Mouse (Mus musculus) left cerebral cortex, postnatal 36 days (tissue): ENCODE data around the gene Lrsam1. TPM values are rescaled to one million over a fixed set of nuclear protein-coding genes. Genes with fewer than 3 reads are reported as not detected.

Source experiments
- DNase-seq, 2 experiments: peaks; one replicate each; pipeline ENCODE4 v3.0.0; 2021 to 2022; ENCODE audit warnings: low spot score in 2 of 2, mixed read lengths in 1 of 2
- intact Hi-C: fragments of 180-260 bp; cut with DNase I; formaldehyde crosslinking; loops from one replicate; pipeline ENCODE4 v1.15.1; 2025
- total RNA-seq, 2 experiments: library from RNA; stranded (reverse); gene quantifications; 2 replicates each; pipeline ENCODE4 v1.2.3; 2021

The Lrsam1 gene
- total RNA-seq, 2 experiments from 2014 or later: 34.7 to 36.2 TPM

GRCm38 (mm10) chr2:32907442-32907841, 54.0 kb downstream of the Lrsam1 start:
- intact Hi-C loops: no loop called here
- DNase-seq: no peak

DNA sequence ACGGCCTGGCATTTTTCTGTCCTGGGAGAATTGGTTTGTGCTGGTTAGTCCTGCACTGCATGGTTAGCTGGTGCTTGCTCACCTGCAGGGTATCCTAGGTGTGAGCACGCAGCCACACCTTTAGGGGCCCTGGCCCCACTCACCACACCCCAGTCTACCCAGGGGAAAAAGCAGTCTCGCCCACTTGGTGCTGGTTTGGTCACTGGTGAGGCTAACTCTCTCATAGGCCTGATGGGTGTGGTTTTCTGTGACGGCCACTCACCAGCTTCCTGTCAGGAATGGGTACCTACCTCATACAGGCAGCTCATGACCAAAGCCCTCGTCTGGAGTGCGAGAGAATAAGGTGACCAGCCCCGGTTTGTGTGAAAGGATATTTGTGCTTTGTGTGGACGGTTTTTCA, 56.1 kb downstream of the Lrsam1 start:
- intact Hi-C loops: no loop called here
- no peak for DNase-seq

- DNase-seq: no peak
- intact Hi-C loops: no loop called here
These were observed 56.8 kb downstream of the Lrsam1 start for GRCm38 (mm10) chr2:32904637-32905036.

DNA sequence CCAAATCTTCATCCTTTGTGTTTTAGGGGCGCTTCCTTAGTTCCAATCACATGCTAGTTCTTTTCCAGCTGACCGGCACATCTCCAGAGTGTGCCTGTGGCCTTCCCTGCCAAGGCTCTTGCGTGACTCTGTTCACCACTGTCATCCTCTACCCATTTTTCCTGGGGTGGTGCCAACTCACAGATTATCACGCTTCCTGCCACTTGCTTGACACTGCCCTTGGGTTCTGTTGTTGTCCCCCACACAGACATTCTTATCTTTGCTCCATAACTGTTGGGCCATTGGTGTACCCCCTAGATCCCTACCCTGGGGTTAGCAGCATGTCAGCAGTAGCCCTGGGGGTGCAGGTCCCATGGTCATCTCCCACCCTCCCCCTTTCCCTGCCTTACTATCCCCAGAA, 57.9 kb downstream of the Lrsam1 start:
- no peak for DNase-seq
- intact Hi-C loops: no loop called here

DNA sequence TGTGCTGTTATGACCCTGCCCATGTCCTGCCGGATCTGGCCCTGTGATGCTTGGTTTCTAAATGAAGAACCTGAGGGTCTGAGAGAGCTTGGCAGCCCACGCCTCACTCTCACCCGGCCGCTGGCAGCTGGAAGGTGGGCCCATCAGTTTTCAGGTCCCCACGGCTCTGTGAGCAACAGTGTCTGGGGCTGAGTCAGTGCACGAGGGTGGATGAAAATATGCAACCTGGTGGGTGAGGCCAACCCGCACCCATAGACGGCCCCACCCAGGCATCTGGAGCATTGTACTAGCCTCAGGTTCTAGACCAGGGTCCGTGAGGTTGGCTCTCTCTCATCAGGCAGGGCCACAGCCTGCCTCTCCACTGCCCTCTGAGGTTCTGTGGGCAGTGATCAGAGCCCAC, 59.3 kb downstream of the Lrsam1 start:
- DNase-seq: no peak
- intact Hi-C loops: no loop called here

- no peak for DNase-seq
These were observed 62.4 kb downstream of the Lrsam1 start for GRCm38 (mm10) chr2:32898983-32899382.

DNA sequence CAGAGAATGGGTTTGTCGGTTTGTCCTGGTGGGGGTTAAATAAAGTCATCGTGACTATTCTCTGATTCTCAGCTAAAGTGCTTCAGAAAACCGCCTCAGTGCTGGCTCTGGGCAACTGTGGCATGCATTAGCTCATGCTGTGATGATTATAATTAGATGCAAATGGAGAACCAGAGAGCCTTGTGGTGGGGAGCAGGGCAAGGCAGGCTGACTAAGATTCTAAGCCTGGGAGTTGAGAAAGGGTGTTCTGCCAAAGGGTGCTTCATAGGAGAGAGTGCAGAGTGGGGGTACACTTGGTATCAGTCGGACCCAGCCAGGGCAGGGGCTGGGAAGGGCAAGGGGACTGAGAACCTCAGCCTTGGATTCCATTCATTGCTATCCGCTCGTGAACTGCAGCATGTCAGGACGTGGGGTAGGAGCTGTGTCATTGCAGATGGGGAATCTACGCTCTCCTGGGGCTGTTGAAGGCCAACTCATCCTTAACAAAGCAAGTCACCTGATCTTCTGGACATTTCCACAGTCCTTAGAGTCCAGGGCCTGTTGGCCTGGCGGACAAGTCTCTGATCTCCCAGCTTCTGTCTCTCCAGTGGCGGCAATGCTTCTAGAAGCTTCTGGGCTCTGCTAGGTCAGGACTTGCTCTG, 64.8 kb downstream of the Lrsam1 start:
- DNase-seq: no peak
- intact Hi-C loops: no loop called here

More at GRCm38 (mm10) chr2:32898983-32899382, 62.4 kb downstream of the Lrsam1 start:
- intact Hi-C loops: no loop called here

GRCm38 (mm10) chr2:32895606-32896106, 65.8 kb downstream of the Lrsam1 start:
- DNase-seq: no peak
- intact Hi-C loops: no loop called here

GRCm38 (mm10) chr2:32894097-32894496, 67.3 kb downstream of the Lrsam1 start:
- intact Hi-C loops: no loop called here

GRCm38 (mm10) chr2:32892490-32892889, 68.9 kb downstream of the Lrsam1 start:
- intact Hi-C loops: no loop called here
- DNase-seq: no peak

More at GRCm38 (mm10) chr2:32894097-32894496, 67.3 kb downstream of the Lrsam1 start:
- no peak for DNase-seq

GRCm38 (mm10) chr2:32891278-32891677, 70.1 kb downstream of the Lrsam1 start:
- intact Hi-C loops: no loop called here
- DNase-seq: no peak

DNA sequence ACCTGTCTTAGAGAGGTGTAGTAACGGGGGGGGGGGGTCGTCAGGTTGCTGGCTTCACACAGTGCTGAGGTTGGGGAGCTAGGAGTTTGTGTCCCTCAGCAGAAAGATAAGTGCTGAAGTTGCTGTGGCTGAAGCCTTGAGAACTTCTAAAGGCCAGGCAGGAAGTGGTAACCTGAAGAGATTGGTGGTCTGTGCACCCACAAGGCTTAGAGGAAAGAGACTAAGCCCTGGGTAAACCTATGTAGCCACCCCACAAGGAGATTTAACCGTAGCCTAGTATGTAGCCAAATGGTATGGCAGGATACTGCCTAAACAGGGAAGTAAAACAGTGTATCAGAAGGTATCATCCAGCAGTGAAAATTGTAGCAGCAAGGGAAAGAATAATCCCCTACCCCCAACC, 71.1 kb downstream of the Lrsam1 start:
- intact Hi-C loops: no loop called here
- no peak for DNase-seq

GRCm38 (mm10) chr2:32888551-32888950, 72.9 kb downstream of the Lrsam1 start:
- intact Hi-C loops: no loop called here
- no peak for DNase-seq

DNA sequence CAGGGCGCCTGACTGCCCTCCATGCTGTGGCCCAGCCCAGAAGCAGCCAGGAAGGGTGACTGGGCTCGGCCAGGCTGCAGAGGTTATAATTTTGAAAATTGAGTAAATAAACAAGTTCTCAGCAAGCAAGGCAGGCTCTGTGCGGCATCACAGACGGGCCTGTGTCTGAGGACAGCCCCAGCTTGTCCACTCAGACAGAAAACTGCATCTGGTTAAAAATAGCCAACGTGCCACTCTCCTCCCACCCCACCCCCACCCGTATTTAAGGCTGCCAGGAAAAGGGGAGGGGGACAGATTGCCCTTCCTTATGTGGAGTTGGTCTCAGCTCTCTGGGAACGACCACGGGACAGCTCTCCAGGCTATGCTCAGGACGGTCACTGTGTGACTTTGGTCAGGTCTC, 73.4 kb downstream of the Lrsam1 start:
- intact Hi-C loops: no loop called here
- no peak for DNase-seq

DNA sequence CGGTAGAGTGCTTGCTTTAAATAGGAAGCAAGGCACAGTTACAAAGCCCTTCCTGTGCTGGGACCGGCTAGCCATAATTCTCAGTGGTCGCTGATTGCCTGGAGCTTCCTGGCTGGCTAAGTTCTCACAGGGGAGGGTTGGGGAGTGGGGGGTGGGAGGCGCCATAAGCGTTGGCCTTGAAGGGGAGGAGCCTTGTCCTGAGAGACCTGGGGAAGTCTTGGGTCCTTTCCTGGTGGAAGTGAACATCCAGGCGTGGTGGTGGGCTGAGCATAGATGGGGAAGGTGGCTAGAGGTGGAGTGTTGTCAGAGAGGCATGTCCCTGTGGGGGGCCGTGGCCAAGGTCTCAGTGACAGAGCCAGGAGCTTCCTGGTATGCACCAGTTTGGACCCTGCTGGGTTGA, 76.7 kb downstream of the Lrsam1 start:
- DNase-seq: no peak
- intact Hi-C loops: no loop called here

- intact Hi-C loops: no loop called here
- no peak for DNase-seq
These were observed 79.0 kb downstream of the Lrsam1 start for GRCm38 (mm10) chr2:32882283-32883043.

DNA sequence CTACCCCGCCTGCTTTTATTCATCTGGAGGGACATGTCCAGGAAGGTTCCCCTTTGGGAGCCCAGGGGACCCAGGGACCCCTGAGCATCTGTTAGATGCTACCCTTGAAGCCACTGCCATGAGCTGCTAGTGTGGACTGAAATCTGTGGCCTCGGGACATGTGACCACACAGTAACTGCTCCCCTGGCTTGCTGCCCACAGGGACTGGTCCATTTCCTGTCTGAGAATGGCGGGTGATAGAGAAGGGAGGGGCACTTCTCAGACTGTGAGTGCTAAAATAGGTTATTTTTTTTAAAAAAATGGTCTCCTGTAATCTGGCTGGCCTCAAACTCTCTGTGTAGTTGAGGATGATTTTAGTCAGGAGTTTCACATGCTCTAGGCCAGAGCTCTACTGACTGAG, 79.7 kb downstream of the Lrsam1 start:
- intact Hi-C loops: no loop called here
- DNase-seq: peak; percentile 49 to 62

DNA sequence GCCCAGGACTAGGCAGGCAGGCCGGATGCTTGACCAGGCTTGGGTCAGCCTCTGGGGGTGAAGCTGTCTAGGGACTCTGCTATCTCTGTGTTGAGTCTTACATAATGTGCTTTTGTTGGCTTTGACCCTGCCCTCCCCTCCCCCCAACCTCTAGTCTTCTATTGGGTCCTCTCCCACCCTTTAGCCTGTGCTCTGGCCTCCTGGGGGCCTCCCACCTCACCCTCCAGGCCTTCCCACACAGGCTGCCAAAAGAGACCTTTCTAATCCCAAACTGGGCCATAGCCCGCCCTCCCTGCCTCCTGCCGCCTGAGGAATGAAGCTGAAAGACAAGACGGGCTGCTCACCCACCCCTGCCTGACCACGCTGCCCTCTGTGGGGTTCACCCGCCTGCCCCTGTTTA, 80.4 kb downstream of the Lrsam1 start:
- DNase-seq: no peak
- intact Hi-C loops: no loop called here

DNA sequence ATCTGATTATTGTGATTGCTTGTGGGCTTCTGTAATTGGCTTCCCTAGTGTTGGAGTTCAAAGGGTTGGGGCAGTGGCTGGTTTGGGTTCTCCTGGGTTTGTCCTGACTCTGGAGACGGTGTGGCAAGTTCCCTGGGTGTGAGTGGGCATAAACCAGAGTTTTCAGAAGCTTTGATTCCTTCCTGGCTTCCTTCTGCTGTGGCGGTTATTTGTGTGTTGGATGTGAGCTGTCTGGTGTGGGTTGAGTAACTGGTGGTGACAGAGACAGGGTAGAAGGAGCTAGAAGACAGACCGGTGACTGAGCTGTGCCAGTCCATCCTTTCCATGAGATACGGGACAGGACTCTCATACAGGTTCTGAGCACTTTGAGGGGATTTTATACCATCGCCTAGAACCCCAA, 81.8 kb downstream of the Lrsam1 start:
- DNase-seq: no peak
- intact Hi-C loops: no loop called here

- DNase-seq: no peak
- intact Hi-C loops: no loop called here
These were observed 83.0 kb downstream of the Lrsam1 start for GRCm38 (mm10) chr2:32878396-32878795.

- DNase-seq: no peak
- intact Hi-C loops: loop anchor here (2.0 kb wide), 1 partner anchor 31 kb away; no protein-coding TSS in a partner anchor
These were observed 83.5 kb downstream of the Lrsam1 start for GRCm38 (mm10) chr2:32877761-32878393.
